Mouse (Mus musculus) hindbrain, embryonic 16.5 days (tissue): Measurements from ENCODE around the gene Zfp644. TPM values are rescaled to one million over a fixed set of nuclear protein-coding genes. Genes with fewer than 3 reads are reported as not detected.

Experiments
- ATAC-seq: fragments of 200-750 bp; cut with Nextera tagmentation; 2 replicates; pipeline ENCODE4 v1.8.0; 2017; ENCODE audit warnings: moderate TSS enrichment, moderate library complexity
- H3K27ac ChIP-seq: fragments of 300-500 bp; sonication (generic); 2 replicates; pipeline ENCODE4 v1.5.1; 2014; ENCODE audit warnings: low read depth, mild to moderate bottlenecking, control low read depth, low read length, moderate library complexity
- H3K27me3 ChIP-seq: fragments of 300-500 bp; sonication (generic); replicated peaks from 2 replicates; pipeline ENCODE4 v1.6.1; 2014; ENCODE audit warnings: low read length; ENCODE audit not compliant: control insufficient read depth, insufficient read depth
- H3K36me3 ChIP-seq: fragments of 300-500 bp; sonication (generic); 2 replicates; pipeline ENCODE4 v1.6.1; 2014; ENCODE audit warnings: mild to moderate bottlenecking, low read length, moderate library complexity, mixed read lengths; ENCODE audit not compliant: control insufficient read depth, insufficient read depth
- H3K4me1 ChIP-seq: fragments of 300-500 bp; sonication (generic); 2 replicates; pipeline ENCODE4 v1.6.1; 2014; ENCODE audit warnings: low read depth, low read length; ENCODE audit not compliant: control insufficient read depth, insufficient read depth
- H3K4me2 ChIP-seq: fragments of 300-500 bp; sonication (generic); 2 replicates; pipeline ENCODE4 v1.6.1; 2014; ENCODE audit warnings: mild to moderate bottlenecking, low read length, control low read depth, moderate library complexity
- H3K4me3 ChIP-seq: fragments of 300-500 bp; sonication (generic); 2 replicates; pipeline ENCODE4 v1.5.1; 2014; ENCODE audit warnings: mild to moderate bottlenecking, low read length, control low read depth, moderate library complexity
- H3K9ac ChIP-seq: fragments of 300-500 bp; sonication (generic); 2 replicates; pipeline ENCODE4 v1.6.1; 2014; ENCODE audit warnings: low read depth, mild to moderate bottlenecking, control low read depth, low read length, moderate library complexity
- H3K9me3 ChIP-seq: fragments of 300-500 bp; sonication (generic); 2 replicates; pipeline ENCODE4 v1.6.1; 2014; ENCODE audit warnings: mild to moderate bottlenecking, low read length, moderate library complexity; ENCODE audit not compliant: control insufficient read depth
- WGBS: fragments of 180-500 bp; shearing (Covaris S2); extraction: QIAGEN DNeasy Blood & Tissue Kit; methylation state at CpG from one replicate; pipeline ENCODE4 v1.1.7; 2014; 5-methylcytosine and 5-hydroxymethylcytosine counted together
- polyA plus RNA-seq: library from polyadenylated mRNA; unstranded; fragments of >200 nt; fragmentation: Nextera tagmentation; extraction: Ambion mirVana; gene quantifications from 2 replicates; pipeline ENCODE4 v1.2.1, GENCODE M21; 2015

The Zfp644 gene
- polyA plus RNA-seq, 1 experiment from 2014 or later: 55.5 TPM

DNA sequence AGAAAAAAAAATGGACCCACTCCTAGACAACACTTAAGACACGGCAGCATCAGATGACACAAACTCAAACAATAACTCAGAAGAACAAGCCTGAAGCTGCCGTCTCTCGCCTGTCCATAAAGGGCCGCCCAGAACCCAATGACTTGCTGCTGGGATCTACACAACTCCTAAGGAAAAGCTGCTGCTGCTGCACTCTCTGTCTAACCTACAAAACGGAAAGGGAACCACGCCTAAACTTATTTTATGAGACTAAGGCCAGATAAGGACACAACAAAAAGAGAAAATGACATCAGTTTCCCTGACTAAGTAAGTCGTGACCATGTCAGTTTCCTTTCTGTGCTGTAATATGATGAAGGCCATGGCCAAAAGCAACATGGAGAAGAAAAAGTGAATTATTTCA, 82.5 kb downstream of the Zfp644 start:
- no peak overlapping the region for H3K4me3 ChIP-seq
- H3K27me3 ChIP-seq: no peaks in the 10 kb centered on the region
- 83% methylated on average over 7 of the region's 7 CpGs for WGBS
- no peak overlapping the region for H3K9ac ChIP-seq
- H3K4me1 ChIP-seq: no peaks in the 10 kb centered on the region
- no peak overlapping the region for H3K4me2 ChIP-seq
- no peak overlapping the region; the same call in 1 of the 2 replicates for H3K27ac ChIP-seq
- H3K36me3 ChIP-seq: no peaks in the 10 kb centered on the region
- no peaks in the 10 kb centered on the region for H3K9me3 ChIP-seq
- no peak for ATAC-seq

DNA sequence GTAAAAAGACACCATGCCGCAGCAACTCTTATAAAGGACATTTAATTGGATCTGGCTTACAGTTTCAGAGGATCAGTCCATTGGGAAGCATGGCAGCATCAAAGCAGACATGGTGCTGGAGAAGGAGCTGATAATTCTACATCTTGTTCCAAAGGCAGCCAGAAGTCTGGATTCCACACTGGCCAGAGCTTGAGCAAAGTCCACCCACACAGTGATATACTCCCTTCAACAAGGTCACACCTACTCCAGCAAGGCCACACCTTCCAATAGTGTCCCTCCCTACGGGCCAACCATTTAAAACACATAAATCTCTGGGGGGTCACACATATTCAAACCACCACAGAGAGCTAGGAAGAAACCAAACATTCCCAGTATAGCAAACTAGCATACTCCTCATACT, 84.9 kb downstream of the Zfp644 start:
- no peaks in the 10 kb centered on the region for H3K4me1 ChIP-seq
- no peak overlapping the region for H3K4me3 ChIP-seq
- WGBS: 93% methylated on average over 2 of the region's 2 CpGs
- no peak overlapping the region for H3K27ac ChIP-seq
- no peak overlapping the region for H3K9ac ChIP-seq
- H3K36me3 ChIP-seq: no peaks in the 10 kb centered on the region
- H3K9me3 ChIP-seq: no peaks in the 10 kb centered on the region
- H3K4me2 ChIP-seq: no peak overlapping the region
- no peak for ATAC-seq
- H3K27me3 ChIP-seq: no peaks in the 10 kb centered on the region

DNA sequence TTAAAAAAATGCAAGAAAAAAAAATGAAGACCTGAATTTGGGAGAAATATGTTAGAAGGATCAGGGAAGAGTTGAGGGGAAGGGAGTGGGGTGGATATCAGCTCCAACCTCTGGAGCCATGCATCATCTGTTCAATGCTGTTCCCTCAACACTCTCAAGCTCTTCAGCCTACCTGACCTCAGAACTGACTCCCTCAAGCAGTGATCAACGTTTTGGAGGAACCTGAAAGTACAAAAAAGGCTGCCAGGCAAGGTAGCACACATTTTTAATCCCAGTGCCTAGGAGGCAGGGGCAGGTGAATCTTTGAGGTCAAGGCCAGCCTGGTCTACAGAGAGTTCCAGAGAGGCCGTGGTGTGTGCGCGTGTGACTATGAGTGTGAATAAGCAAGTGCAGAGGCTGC, 88.3 kb downstream of the Zfp644 start, which contains the start of gene Gm17304:
TSS of gene Gm17304 (plus strand) at position 301 of the 400 bp plus-strand sequence.
- Histone ChIP-seq H3K4me1 (no peaks in the 10 kb centered on the region), H3K9ac (no peak within 1 kb of the TSS), H3K4me2 (no peak within 1 kb of the TSS), H3K9me3 (no peaks in the 10 kb centered on the region), H3K4me3 (no peak within 1 kb of the TSS), H3K36me3 (no peaks in the 10 kb centered on the region), H3K27ac (no peak within 1 kb of the TSS), H3K27me3 (no peaks in the 10 kb centered on the region)
- no peak for ATAC-seq
- WGBS: 91% methylated on average over 4 of the region's 4 CpGs

DNA sequence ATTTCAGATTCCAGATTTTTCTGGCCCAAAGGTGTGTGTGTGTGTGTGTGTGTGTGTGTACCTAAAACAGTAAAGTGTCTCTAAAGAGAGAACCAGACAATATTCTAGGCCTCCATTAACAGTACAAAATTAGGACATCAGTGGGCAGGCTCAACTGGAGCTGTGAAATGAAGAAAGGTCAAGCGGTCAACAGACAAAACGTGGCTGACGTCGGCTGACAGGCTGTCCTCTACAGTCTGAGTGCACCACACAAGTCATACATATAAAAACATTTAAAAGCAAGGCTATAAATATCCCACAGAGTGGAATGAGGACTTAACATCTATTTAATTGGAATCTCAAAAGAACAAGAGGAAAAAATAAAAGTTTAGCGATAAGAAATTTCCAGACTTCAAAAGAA, 90.0 kb downstream of the Zfp644 start:
- no peak overlapping the region for H3K4me3 ChIP-seq
- no peaks in the 10 kb centered on the region for H3K9me3 ChIP-seq
- H3K9ac ChIP-seq: no peak overlapping the region
- no peak for ATAC-seq
- 77% methylated on average over 5 of the region's 5 CpGs for WGBS
- H3K4me1 ChIP-seq: no peaks in the 10 kb centered on the region
- H3K27me3 ChIP-seq: no peaks in the 10 kb centered on the region
- H3K27ac ChIP-seq: no peak overlapping the region
- H3K36me3 ChIP-seq: no peaks in the 10 kb centered on the region
- H3K4me2 ChIP-seq: no peak overlapping the region

DNA sequence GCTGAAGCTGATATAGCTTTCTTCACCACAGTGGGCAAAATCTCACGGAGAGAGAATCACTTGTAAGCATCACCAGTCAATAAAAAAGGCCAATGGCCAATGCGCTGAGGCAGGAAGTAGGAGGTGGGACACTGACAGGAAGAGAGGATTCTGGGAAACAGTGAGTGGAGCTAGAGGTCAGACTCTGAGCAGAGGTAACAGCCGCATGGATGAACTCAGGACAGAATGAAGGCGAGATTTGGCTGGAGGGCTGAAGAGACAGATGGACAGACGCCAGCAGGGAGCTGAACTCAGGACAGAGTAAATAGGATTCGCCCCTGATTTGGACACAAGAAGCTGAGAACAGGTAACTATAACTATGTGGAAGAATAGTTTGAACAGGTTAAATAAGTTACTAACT, 92.0 kb downstream of the Zfp644 start:
- no peak overlapping the region for H3K4me2 ChIP-seq
- no peaks in the 10 kb centered on the region for H3K27me3 ChIP-seq
- 87% methylated on average over 6 of the region's 6 CpGs for WGBS
- no peak for ATAC-seq
- H3K36me3 ChIP-seq: no peaks in the 10 kb centered on the region
- H3K9ac ChIP-seq: no peak overlapping the region
- H3K9me3 ChIP-seq: no peaks in the 10 kb centered on the region
- no peak overlapping the region for H3K4me3 ChIP-seq
- no peaks in the 10 kb centered on the region for H3K4me1 ChIP-seq
- no peak overlapping the region for H3K27ac ChIP-seq

DNA sequence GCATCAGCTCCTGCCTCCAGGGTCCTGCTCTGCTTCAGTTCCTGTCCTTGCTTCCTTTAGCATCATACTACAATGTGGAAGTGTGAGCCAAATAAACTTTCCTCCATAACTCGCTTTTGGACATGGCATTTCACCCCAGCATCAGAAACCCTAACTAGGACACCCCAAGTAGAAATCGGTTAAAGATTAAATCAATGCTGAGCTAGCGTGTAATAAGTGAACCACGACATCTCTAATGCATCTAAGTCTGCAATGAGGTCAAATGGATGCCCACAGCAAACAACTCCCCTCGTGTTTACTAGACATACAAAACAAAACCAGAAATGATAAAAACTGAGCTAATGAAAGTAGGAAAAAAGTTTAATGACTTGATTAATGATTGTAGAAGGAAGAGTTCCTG, 92.7 kb downstream of the Zfp644 start:
- no peak overlapping the region for H3K27ac ChIP-seq
- H3K4me2 ChIP-seq: no peak overlapping the region
- no peak overlapping the region for H3K4me3 ChIP-seq
- H3K9me3 ChIP-seq: no peaks in the 10 kb centered on the region
- H3K4me1 ChIP-seq: no peaks in the 10 kb centered on the region
- no peaks in the 10 kb centered on the region for H3K27me3 ChIP-seq
- H3K36me3 ChIP-seq: no peaks in the 10 kb centered on the region
- ATAC-seq: no peak
- 93% methylated on average over 5 of the region's 5 CpGs for WGBS
- no peak overlapping the region for H3K9ac ChIP-seq

DNA sequence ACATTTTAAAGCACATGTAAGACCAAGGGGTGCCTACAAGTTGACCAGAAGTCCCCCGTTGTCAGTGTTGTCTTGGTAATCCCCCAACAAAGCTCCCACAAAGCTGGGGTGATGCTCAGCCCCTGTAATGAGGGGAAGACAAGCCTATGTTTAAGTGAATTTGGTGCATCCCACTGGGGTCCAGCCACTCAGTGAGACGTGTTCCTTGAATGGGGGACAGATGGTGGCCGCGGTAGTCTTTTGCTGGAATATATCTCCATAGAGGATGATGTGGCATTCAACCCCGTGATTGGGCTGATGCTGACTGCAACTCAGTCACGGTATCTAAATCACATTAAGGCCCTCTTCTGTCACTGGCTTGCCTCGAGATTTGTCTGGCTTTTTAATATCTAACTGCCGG, 97.6 kb downstream of the Zfp644 start:
- ATAC-seq: peak; percentile 66; the same call in 1 of the 2 replicates
- Histone ChIP-seq H3K9ac (no peak overlapping the region), H3K27ac (no peak overlapping the region), H3K4me1 (no peaks in the 10 kb centered on the region), H3K27me3 (no peaks in the 10 kb centered on the region), H3K4me3 (no peak overlapping the region), H3K36me3 (no peaks in the 10 kb centered on the region; the same call in 1 of the 2 replicates), H3K4me2 (no peak overlapping the region), H3K9me3 (no peaks in the 10 kb centered on the region)
- 49% methylated on average over 8 of the region's 8 CpGs for WGBS

DNA sequence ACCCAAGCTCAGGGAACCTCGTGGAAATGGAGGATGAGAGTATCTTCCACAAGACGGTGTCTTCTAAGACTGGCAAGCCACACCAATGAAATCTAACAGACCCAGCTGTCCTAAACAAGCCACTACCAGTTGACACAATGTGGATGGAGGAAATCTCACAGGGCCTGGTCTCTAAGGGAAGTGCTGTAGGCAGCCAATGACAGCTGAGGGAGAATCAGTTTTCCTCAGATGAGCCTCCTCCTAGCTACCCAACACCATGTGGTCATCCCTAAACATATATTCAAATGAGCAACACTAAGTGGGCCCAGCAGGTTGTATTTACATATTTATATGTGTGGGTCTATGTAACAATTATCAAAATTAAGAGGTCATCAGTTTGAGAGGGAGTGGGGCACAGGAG, 99.6 kb downstream of the Zfp644 start:
- H3K9me3 ChIP-seq: no peaks in the 10 kb centered on the region
- H3K4me1 ChIP-seq: no peaks in the 10 kb centered on the region
- no peak overlapping the region for H3K27ac ChIP-seq
- 85% methylated on average over 2 of the region's 2 CpGs for WGBS
- H3K27me3 ChIP-seq: no peaks in the 10 kb centered on the region
- H3K4me3 ChIP-seq: no peak overlapping the region
- no peak overlapping the region for H3K9ac ChIP-seq
- H3K4me2 ChIP-seq: no peak overlapping the region
- no peak for ATAC-seq
- H3K36me3 ChIP-seq: no peaks in the 10 kb centered on the region; the same call in 1 of the 2 replicates

DNA sequence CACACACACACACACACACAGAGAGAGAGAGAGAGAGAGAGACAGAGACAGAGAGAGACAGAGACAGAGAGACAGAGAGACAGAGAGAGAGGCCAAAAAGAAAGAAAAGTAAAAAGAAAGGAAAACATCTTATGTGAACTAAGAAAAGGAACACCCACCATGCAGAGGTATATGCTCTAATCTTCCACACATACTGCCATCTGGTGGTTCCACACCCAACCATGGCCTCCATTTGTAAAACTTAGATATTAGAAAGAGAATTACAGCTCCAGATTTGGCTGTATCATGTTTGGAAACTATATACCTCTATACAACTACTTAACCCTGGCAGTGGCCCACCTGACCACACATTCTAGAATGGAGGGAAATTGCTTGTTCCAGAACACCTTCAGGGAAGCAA, 102.7 kb downstream of the Zfp644 start:
- Histone ChIP-seq H3K4me2 (no peak overlapping the region), H3K36me3 (peaks cover 4% of the 10 kb centered on the region; the same call in 1 of the 2 replicates), H3K9ac (no peak overlapping the region), H3K4me3 (no peak overlapping the region), H3K9me3 (no peaks in the 10 kb centered on the region), H3K27me3 (no peaks in the 10 kb centered on the region), H3K27ac (no peak overlapping the region), H3K4me1 (no peaks in the 10 kb centered on the region)
- no peak for ATAC-seq

DNA sequence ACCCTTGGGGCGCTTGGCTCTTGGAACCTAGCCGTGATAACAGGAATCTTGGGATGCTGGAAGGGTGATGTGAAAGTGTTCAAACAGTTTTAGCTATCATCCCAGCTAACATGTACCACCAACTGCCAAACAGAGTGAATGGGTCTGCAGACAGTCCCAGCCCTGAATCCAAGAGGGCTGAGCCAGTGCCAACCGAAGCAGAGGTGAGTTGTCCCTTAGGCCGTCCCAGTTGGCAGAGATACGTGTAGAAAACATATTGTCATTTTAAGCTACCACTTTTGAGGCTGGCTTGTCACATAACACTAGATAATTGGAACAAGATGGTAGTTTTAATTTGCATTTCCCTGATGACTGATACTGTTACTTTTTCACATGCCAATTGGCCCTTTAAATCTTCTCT, 106.4 kb downstream of the Zfp644 start:
- H3K27me3 ChIP-seq: no peaks in the 10 kb centered on the region
- H3K4me3 ChIP-seq: no peak overlapping the region
- 87% methylated on average over 5 of the region's 5 CpGs for WGBS
- H3K27ac ChIP-seq: no peak overlapping the region
- H3K36me3 ChIP-seq: peaks cover 4% of the 10 kb centered on the region; the same call in 1 of the 2 replicates
- no peak overlapping the region for H3K4me2 ChIP-seq
- no peaks in the 10 kb centered on the region for H3K4me1 ChIP-seq
- H3K9ac ChIP-seq: no peak overlapping the region
- H3K9me3 ChIP-seq: no peaks in the 10 kb centered on the region
- ATAC-seq: no peak
